Mouse (Mus musculus): ENCODE results near the gene Vmn1r183. TPM values are rescaled to one million over a fixed set of nuclear protein-coding genes. Genes with fewer than 3 reads are reported as not detected.

Vmn1r183 gene
- not detected in 2 replicates for polyA plus RNA-seq (2012; rRNA removed; ENCODE audit: low replicate concordance)

GRCm38 (mm10) chr7:24052660-24053304 is at the start of gene Vmn1r183:
TSS of gene Vmn1r183 (plus strand) at chr7:24053254.

GRCm38 (mm10) chr7:24081634-24082431 is 28.8 kb downstream of the Vmn1r183 start, which contains the start of gene Zfp180:
TSS of gene Zfp180 (plus strand) at chr7:24081924.

GRCm38 (mm10) chr7:24112156-24112856 is 59.3 kb downstream of the Vmn1r183 start, which contains the start of gene Zfp112:
TSS of gene Zfp112 (plus strand) at chr7:24112314.

Other genes with a start within 250 kb of the Vmn1r183 start
- not detected in 2 replicates for gene Vmn1r175, start 242.6 kb upstream of the Vmn1r183 start, polyA plus RNA-seq (2012; rRNA removed; ENCODE audit: low replicate concordance)
- not detected in 2 replicates for gene Vmn1r176, start 215.9 kb upstream of the Vmn1r183 start, polyA plus RNA-seq (2012; rRNA removed; ENCODE audit: low replicate concordance)
- gene Vmn1r177, start 186.8 kb upstream of the Vmn1r183 start, polyA plus RNA-seq (2012; rRNA removed; ENCODE audit: low replicate concordance): not detected in 2 replicates
- not detected in 2 replicates for gene Vmn1r178, start 161.2 kb upstream of the Vmn1r183 start, polyA plus RNA-seq (2012; rRNA removed; ENCODE audit: low replicate concordance)
- not detected in 2 replicates for gene Vmn1r179, start 126.3 kb upstream of the Vmn1r183 start, polyA plus RNA-seq (2012; rRNA removed; ENCODE audit: low replicate concordance)
- gene Vmn1r180, start 102.6 kb upstream of the Vmn1r183 start, polyA plus RNA-seq (2012; rRNA removed; ENCODE audit: low replicate concordance): not detected in 2 replicates
- not detected in 2 replicates for gene Vmn1r181, start 78.6 kb upstream of the Vmn1r183 start, polyA plus RNA-seq (2012; rRNA removed; ENCODE audit: low replicate concordance)
- not detected in 2 replicates for gene V1rd19, start 51.6 kb upstream of the Vmn1r183 start, polyA plus RNA-seq (2012; rRNA removed; ENCODE audit: low replicate concordance)
- gene Zfp180, start 28.7 kb downstream of the Vmn1r183 start, polyA plus RNA-seq (2012; rRNA removed; ENCODE audit: low replicate concordance): 11.2 and 17.5 TPM in 2 replicates
- gene Zfp112, start 59.1 kb downstream of the Vmn1r183 start, polyA plus RNA-seq (2012; rRNA removed; ENCODE audit: low replicate concordance): 2.0 and 4.3 TPM in 2 replicates
- 7.5 and 11.7 TPM in 2 replicates for gene Zfp235, start 80.9 kb downstream of the Vmn1r183 start, polyA plus RNA-seq (2012; rRNA removed; ENCODE audit: low replicate concordance)
- 0.26 and 2.0 TPM in 2 replicates for gene Zfp114, start 121.8 kb downstream of the Vmn1r183 start, polyA plus RNA-seq (2012; rRNA removed; ENCODE audit: low replicate concordance)
- gene Zfp111, start 158.2 kb downstream of the Vmn1r183 start, polyA plus RNA-seq (2012; rRNA removed; ENCODE audit: low replicate concordance): 2.2 and 5.3 TPM in 2 replicates
- 1.1 and 3.8 TPM in 2 replicates for gene Zfp109, start 184.3 kb downstream of the Vmn1r183 start, polyA plus RNA-seq (2012; rRNA removed; ENCODE audit: low replicate concordance)
- gene Zfp108, start 201.5 kb downstream of the Vmn1r183 start, polyA plus RNA-seq (2012; rRNA removed; ENCODE audit: low replicate concordance): 1.4 and 2.6 TPM in 2 replicates
- 1.4 and 4.7 TPM in 2 replicates for gene Zfp93, start 217.2 kb downstream of the Vmn1r183 start, polyA plus RNA-seq (2012; rRNA removed; ENCODE audit: low replicate concordance)
- 6.1 and 13.2 TPM in 2 replicates for gene Zfp61, start 248.0 kb downstream of the Vmn1r183 start, polyA plus RNA-seq (2012; rRNA removed; ENCODE audit: low replicate concordance)